Mouse (Mus musculus) WW6 (cell line): ENCODE measurements around the gene Tmem131l.

Experiments used
- DNase-seq: peaks from one replicate; pipeline ENCODE4 v3.0.0-alpha.2; 2013; ENCODE audit warnings: low read depth, low spot score

Tmem131l gene

DNA sequence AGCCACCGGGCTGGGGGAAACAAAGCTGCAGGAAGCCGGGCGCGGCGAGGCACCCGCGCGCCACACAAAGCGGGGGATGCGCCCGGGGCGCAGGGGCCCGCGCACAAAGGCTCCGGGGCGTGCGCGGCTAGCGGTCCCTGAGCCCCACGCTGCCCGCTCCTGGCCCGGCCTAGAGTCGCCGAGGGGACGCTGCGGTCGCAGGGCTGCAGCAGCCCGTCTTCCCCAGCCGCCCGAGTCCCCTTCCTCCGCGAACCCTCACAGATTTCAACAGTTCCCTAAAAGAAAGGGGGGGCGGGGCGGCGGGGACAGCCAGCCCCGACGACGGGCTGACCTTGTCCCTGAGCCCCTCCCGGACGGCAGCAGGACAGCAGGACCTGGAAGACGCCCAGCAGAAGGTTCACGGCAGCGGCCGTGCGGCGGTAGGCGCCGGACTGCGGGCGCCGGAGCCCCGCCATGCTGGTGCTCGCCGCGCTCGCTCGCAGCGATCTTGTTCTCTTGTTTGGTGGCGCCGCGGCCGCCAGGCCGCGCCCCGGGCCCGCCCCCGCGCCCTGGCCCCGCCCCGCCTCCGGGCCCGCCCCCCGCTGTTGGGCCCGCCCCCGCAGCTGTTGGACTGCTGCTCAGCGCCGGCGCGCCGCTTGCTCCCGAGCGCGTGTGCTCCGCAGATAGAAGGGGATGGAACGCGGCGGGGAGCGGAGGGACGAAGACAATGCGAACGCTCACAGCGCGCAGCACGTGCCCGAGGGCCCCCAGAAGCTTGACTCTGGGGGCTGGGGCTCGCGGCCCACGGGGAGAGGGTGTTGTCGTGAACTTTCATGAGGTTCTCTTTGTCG is at the start of gene Tmem131l:
TSS of gene Tmem131l (minus strand) at position 530 of the 830 bp plus-strand sequence.
- DNase-seq: peak; percentile 68

DNA sequence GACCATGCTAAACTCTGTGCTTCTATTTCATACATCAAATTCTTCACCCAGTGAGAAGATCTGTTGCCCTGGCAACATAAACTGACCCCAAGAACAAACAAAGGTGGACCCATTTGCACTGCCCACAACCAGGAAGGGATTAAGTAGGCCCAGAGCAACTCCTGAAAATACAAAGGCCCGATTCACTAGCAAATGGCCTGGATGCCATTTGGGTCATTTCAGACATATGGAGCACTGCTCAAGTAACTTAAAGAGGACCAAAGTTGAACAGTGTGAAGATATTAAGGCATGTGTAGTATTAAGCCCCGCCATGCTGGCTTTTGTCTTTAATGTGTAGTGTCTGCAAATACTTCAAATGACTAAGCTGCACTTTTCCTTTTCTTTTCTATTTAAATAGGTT is 46.9 kb upstream of the Tmem131l start:
- no peak for DNase-seq

DNA sequence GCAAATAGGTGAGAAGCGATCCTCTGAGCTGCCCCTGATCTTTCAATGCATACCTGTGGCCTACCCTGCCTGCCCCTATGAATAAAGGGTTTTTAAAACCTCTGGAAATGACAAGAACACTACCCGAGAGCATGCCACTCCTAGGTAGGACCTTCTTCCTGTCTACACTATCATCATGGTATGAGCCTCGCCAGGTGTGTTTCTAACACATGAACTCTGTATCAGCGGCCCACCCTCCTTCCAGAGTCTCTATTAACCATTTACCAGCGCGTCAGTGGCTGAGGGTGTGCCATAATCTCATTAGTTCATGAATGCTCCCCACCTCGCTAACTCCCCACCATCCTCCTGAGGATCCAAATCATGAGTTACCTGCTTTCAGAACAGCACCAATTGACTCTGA is 46.4 kb upstream of the Tmem131l start:
- DNase-seq: no peak

DNA sequence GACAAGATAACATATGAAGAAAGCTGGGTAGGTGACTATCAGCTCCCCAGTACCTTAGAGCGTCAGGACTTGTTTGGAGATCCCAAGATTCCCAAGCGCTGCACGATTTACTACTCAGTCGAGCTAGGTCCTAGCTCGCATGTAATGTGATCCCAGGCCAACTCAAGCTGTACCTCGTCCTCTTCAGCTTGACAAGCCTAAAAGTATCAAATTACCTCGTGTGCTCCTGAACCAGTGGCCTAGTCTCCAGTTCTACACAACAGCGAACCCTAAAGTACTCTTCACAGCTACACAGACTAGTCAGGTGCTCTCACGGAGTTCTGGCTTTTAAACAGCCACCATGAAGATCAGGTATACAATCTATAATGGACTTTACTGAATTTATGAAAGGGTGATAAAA is 45.5 kb upstream of the Tmem131l start:
- no peak for DNase-seq

DNA sequence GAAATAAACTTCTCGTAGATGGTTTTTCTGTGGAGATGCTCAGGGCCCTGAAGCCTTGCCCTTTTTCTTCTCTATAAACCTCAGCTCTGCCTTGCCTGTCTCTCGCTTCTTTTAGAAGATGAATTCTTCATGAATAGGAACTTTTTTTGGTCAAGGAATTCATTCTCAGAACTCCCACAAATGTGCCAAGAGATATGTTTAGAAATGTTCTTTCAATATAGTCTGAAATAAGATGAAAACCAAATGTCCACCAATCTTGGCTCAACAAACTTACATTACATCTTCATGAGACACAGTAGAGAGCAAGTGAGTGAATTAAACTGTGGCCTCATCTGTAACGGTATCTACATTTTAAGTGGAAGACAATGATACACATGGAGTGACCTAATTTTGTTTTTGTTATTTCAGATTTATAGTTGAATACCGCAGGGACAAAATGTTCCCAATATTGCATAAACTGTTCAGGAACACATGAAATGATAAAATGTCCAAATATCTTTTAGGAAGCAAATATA is 41.3 kb upstream of the Tmem131l start:
- DNase-seq: no peak

DNA sequence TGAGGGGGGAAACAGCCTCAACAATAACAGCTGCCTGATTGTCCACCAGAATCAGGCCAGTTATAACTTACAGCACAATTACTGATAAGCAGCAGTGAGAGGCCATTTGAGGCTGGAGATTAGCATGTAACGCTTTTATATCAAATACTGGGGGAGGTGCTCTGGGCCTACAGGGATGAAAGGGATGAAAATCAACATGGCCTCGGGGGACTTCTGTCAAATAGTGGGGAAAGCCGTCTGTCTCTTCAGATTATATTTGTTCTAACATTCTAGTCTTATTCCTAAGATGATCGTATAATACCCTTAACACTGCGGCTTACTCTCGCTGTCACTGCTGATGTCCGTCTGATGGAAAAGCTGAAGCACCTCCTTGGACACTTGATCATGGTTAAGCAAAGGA is 40.1 kb upstream of the Tmem131l start:
- no peak for DNase-seq

DNA sequence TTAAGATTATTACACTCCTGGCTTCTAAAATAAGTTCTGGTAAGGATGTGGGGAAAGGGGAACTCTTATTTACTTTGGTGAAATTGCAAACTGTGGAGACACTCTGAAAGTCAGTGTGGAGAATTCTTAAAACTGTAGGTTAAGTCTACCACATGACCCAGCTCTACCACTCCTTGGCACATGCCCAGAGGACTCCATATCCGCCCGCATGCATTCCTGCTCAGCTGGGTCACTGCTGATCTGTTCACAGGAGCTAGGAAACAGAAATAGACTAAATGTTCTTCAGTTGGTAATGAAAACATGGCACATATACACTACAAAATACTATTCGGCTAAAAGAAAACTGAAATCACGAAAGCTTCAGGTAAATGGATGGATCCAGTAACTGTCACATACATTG is 37.5 kb upstream of the Tmem131l start:
- DNase-seq: no peak

DNA sequence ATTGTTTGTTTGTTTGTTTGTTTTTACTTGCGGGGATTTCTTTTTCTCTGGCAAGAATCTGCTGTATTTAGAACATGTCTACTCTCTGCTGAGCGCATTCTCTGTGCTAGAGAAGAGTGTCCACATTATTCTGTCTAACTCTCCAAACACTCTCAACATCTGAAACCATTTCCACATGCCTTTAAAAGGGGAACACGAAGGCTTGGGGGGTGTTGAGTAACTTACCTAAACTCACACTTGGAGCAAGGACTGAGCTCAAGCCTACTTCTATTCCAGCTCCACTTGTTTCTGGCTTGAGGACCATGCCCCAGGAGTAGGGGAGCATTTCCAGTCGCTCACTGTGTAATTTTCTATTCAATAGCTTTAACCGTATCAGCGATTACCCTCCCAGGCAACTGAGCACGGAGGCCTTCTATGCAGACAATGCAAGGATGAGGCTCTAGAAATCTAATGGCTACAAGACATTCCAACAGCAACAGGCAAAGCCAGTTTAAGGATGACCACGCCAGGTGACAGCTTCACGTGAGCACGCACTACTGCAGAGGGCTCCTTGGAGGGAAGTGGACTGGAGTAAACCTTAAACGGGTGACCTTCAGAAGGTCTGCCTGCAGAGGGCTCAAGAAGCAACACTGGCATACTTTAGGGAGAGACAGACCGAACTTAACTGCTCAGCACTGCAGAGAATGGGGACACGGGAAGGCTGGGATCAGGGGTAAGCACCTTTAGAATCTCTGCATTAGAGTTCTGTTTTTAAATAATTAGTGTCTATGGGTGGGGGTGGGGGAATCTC is 36.8 kb upstream of the Tmem131l start:
- DNase-seq: no peak

DNA sequence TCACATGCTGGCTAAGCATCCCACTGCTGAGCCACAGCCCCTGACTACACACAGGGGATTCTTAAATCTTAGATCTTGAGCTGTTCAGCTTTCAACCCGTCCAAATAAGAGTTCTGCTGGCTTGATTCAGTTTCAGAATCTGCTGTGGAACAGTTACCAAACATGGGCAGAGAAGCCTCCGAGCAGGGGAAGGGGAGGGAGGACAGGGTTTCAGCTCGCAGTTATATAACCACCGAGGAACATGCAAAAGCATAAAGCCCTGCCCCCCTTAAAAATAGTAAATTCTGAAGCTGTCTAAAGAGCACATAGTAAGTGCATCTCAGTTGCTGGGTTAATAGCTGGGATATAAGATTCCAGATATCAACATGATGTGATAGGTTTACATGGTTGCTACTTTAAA is 35.5 kb upstream of the Tmem131l start:
- no peak for DNase-seq

DNA sequence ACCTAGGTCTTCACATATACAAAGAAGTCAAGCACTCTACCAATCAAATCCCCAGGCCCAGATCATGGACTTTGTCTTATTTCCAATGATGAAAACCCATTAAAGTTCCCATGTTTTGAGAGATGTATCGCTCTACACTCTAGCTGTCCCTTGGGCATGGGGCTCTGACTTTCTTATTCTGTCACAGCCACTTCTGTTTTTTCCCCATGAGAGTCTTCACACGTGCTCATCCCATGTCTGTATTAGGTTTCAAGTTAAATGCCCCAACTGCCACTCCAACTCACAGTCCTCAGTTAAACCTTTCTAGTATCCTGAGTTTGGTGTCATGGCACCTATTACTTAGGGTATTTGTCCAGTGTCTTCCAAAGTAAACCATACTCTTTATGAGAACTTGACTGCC is 34.8 kb upstream of the Tmem131l start:
- no peak for DNase-seq

DNA sequence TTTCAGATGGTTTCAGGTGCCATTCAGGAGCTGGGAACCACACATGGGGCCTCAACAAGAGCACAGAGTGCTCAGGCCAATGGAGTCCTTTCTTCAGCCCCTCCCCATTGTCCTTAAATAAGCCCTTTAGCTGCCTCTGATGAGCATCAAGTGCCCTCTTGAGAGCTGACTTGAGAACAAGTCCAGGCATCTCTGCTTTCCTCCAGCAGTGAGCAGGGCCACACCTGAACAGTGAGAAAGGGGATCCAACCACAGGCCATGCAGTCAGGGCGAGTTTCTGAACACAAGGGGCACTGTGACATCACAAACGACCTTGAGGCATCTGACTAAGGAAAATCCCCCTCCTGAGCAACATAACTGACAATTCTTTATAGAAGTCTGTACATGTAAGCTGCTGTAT is 31.7 kb upstream of the Tmem131l start:
- DNase-seq: no peak

DNA sequence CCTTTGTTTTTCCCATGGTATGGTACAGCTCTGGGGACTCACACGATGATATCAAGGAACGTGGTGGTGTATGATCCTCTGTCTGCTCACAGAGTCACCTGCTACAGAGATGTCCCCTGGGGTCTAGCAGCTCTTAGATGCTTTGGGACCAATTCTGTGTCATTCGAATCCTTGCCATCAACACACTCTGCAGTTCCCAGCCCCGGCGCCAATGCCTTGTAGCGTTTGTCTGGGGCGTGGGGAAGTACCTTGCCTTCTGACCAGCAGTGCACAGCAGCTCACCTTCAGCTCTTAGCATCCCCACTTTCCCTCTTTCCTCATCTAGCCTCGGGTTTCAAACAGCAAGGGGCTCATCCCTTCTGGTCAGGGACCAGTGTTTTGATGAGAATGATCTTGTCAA is 30.8 kb upstream of the Tmem131l start:
- DNase-seq: no peak

DNA sequence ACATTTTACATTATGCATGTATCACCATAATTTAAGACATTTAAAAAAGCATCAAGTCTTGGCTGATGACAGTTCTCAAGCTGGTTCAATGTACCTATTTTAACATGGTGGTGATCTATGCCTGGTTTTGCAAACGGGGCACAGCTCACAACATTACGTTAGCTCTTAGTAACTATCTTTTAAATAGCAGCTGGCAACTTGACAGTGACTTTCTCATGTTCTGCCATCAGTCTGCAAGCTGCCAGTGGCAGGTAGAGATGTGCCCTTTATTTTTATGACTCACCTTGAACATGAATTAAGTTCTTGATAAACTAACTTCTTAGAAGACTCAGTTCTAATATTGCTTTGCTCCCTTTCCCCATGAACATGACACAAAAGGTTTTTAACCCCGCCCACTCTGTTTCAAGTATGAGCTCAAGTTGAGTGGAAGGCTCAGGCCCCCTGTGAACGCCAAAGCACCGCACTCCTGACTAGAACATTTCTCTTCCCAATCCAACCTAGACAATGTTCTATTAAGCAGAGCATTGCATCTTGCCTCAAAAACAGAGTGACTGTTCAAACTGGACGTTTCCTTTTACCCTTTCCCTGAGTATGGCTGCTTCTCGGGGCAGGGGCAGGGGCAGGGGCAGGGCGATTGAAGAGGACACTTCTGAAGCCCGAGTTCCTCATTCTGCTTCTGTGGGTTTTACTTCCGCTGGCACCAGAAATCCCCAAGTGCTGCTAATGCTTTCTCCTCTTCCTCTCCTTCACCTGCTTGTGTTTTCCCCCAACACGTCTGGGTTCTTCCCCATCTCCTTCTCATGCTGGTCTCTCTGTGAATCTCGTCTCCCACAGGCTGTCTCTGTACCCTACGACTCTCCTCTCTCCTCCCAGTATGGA is 29.1 kb upstream of the Tmem131l start:
- DNase-seq: no peak

DNA sequence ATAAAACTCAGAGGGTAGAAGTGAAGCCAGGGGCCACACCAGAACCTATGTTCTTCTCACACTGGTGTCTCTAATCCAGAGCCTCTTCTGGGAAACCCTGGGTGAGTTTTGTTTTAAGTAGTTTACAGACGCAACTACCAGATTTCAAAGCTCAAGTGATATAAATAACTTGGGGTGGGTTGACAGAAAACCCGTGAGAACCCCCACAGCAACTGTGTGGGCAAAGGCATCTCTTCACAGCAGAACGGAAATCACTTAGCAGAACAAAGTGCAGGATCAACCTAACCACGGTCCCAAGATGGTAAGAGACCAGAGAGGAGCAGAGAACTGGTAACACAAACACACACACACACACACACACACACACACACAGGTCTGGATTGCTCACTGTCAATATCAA is 25.9 kb upstream of the Tmem131l start:
- no peak for DNase-seq

DNA sequence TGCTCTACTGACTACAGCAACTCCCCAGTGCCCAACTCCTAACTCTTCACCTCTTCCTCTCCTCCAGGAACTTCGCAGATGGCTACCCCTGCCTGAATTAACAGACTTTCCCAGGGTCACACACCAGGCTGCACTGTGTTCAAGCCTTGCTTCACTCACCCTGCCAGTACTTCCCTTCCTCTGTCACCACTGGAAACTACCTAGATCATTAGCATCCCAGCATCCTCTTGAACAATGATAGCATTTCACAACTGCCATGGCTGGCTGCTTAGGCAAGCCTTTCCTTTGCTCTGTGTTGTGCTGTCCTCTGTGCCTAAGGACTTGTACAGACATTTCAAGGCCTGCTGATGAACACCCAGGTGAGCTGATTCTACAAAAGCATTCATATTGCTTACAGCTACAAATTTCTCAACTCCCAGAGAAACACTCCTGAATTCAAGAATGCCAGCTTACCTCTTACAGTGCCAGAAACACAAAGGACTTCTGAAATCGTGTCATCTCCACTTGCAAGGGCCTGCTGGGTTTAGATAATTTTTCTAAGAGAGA is 23.5 kb upstream of the Tmem131l start:
- no peak for DNase-seq

DNA sequence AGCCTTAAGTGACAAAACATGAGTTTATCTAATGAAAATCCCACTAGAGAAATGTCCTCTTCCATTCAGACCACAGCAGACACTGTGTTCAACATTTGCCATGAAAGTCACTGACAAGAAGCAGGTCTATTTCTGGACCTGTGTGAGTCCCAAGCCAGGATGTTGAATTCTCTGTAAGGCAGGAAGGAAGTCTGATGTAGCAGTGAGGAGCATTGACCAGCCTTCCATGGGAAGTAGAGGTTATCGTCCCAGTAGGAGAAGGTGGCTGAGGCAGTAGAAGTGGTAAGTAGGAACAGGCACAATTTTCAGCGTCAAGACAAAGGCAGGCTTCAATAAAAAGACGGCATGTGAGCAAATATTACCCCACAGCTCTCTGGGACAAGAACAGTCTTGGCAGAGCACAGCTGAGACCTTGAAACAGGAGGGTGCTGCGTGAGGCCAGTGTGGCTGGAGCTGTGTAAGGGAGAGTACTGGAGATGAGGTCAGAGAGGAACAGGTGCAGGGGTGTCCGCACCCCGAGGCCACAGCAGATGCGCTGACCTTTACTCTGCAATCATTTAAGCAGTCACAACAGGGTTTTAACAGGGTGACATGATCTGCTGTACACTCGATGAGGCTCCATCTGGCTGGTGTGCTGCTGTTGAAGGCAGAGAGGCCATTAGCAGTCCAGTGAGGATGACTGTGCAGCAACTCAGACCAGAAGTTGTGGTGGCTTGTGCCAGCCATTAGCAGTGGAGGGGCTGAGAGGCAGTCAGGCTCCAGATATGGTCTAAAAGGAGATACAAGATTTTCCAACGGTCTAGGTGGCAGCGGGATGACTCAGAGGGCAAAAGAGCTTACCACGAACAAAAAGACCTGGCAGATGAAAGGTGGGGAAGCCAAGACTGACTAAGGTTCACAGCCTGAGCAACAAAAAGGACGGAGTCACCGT is 21.8 kb upstream of the Tmem131l start:
- no peak for DNase-seq

DNA sequence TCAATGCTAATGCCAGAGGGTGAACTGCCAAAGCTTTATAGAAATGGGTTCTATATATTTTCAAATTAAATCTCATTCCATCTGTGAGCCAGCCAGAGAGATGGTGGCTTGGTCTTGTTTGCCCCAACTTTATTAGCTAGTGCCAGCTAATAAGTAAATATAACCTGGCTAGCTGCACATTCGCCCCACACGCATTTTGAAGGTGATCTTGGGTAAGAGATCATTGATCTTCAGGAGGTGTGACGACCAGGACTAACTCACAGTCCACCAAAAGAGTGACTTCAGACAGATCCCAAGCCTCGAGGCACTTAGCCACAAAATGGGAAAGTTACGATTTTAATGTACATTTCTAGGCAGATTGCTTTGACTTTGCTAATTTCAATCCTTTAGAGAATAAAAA is 21.0 kb upstream of the Tmem131l start:
- DNase-seq: no peak

DNA sequence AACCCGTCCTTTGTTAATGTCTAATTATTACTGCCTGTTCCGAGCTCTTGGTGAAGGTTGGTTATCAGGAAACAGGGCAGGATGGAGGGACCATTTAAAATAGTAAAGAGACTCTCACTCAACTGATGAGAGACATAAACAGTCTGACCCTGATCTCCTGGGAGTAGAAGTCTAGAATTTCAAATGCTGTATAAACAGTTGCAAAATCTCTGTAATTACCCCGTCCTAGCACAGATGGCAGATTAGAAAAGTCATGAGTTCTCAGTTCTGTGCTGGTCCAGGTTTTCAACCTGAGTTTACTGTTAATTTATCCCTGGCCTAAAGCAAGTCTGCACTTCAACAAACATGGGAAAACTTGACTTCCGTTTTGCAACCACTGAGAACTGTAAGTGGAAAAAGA is 20.2 kb upstream of the Tmem131l start:
- no peak for DNase-seq

DNA sequence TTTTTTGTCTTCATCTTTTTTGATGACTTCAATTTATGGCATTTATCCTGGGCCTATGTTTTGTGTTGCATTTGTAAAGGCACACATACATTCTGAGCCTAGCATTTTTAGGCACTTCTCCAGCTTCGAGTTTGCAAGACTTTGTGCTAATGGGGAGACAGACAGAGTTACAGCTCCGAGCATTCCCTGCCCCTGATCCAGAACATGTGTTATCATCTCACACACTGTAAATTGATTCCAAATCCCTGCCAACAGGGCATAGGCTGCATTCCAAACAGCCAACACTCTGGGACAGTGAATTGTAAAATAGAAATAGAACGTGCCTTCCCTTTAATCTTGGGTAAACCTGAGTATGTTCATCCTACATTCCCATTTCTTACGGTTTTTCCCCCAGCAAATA is 19.7 kb upstream of the Tmem131l start:
- no peak for DNase-seq

DNA sequence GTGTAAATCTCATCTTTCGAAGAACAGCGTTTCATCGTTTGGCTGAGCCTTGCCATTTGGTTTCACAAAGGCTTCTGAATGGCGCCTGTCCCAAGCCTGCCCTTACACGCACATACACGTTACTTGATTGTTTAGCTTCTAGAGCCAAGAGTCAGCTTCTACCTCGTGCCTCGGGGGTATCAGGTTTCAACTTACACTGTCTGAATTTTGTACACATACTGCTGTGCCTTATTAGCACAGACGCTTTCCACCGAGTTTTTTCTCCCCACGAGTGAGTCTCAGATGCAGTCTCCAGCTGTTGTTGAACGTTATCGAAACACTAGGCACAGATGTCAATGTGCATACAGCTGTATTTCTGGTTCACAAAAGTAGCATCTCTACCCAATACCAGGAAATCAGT is 19.3 kb upstream of the Tmem131l start:
- DNase-seq: no peak
